Mouse (Mus musculus): ENCODE measurements around the gene Atf2. TPM values are rescaled to one million over a fixed set of nuclear protein-coding genes. Genes with fewer than 3 reads are reported as not detected.
"Not testable (repeated sequence)": the region's sequence is repeated elsewhere in the genome, so short reads cannot be mapped to it uniquely, and the experiment has no call there.

Atf2 gene
- polyA plus RNA-seq, 1 experiment from 2014 or later, result 74.7 TPM

DNA sequence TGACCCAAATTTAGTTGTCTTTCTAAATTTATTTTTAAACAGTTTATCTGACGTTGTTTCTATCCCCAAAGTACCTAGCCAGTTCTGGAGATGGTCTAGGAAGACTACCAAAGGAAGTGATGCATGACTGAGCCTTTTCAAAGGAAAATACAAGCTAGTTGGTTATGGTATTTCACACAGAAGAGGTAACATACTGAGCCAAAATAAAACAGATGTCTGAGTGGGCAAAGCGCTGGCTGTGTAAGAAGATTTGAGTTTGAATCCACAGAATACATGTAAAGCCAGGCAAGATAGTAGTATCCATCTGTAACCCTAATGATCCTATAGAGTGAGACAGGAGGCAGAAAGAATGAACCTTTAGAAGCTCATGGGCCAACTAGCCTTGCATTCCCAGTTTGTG is 14.5 kb downstream of the Atf2 start:
- Histone ChIP-seq H3K9me3 (no peaks in the 10 kb centered on the region), H3K27me3 (no peaks in the 10 kb centered on the region), H3K9ac (no peak overlapping the region), H3K4me3 (no peak overlapping the region), H3K36me3 (peaks cover 19% of the 10 kb centered on the region), H3K4me1 (no peaks in the 10 kb centered on the region), H3K4me2 (no peak overlapping the region), H3K27ac (no peak overlapping the region)
- ATAC-seq (ENCODE audit: insufficient number of reproducible peaks, insufficient read depth, low FRiP score, low TSS enrichment, low read depth), result no peak
- WGBS, result 88% methylated on average over 2 of the region's 2 CpGs

DNA sequence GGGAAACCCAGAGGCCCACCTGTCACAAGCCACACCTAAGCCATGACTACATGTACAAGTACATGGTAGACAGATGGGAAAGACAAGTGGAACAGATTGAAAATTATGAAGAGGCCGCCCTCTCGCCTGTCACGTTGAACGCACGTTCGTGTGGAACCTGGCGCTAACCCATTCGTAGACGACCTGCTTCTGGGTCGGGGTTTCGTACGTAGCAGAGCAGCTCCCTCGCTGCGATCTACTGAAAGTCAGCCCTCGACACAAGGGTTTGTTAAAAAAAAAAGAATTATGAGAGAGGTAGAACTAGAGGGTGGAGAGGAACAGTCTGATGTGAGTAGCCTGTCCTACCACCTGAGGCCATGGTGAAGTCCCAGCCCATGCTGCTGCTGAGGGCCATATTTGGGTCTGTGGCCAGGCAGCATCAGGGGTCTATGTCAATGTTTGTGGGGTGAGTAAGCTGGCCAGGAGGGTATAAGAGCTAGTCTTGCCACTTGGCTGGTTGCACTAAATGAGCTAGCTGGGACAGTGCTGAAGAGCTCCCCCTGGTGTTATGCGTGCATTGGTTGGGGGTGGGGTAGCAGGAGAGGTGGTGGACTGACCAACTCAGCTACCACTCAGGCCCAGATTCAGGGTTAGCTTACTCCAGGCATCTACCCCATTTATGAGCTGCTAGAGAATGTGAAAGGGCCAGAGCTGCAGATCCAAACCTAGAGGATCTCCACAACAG is 24.5 kb downstream of the Atf2 start:
- no peak overlapping the region for H3K27ac ChIP-seq
- H3K4me1 ChIP-seq, result no peaks in the 10 kb centered on the region
- no peak for ATAC-seq (ENCODE audit: insufficient number of reproducible peaks, insufficient read depth, low FRiP score, low TSS enrichment, low read depth)
- H3K9ac ChIP-seq, result no peak overlapping the region
- H3K9me3 ChIP-seq, result no peaks in the 10 kb centered on the region
- no peaks in the 10 kb centered on the region for H3K27me3 ChIP-seq
- H3K36me3 ChIP-seq, result peaks cover 21% of the 10 kb centered on the region
- WGBS, result 80% methylated on average over 16 of the region's 16 CpGs
- H3K4me2 ChIP-seq, result no peak overlapping the region
- no peak overlapping the region for H3K4me3 ChIP-seq

DNA sequence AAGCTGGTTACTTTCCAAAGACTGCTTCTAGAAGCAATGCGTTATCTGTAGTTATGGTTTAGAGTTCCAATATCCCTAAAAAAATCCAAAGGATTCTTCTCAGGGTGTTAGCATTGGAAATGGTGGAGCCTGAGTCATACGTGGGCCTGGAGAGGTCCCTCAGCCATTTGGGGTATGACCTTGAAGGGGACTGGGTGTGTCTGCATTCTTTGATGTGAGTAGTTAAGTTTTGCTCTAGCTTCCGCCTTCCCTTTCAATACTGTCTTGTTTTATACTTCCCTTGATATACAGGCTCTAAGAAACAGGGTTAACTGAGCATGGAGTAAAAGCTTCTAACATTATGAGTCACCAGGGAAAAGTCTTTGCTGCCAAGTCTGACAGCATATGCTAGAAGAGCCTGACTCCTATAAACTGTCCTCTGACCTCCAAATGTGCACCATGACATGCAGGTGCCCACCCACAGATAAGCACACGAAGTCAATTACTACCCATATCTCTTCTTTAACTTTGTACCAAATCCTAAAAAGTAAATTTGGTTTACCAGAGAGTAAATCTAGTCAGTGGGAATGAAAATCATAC is 32.3 kb downstream of the Atf2 start:
- Histone ChIP-seq H3K4me3 (no peak overlapping the region), H3K27ac (no peak overlapping the region; the same call in 1 of the 2 replicates), H3K36me3 (no peaks in the 10 kb centered on the region), H3K27me3 (no peaks in the 10 kb centered on the region), H3K4me1 (no peaks in the 10 kb centered on the region), H3K4me2 (no peak overlapping the region), H3K9ac (no peak overlapping the region), H3K9me3 (no peaks in the 10 kb centered on the region)
- ATAC-seq (ENCODE audit: insufficient number of reproducible peaks, insufficient read depth, low FRiP score, low TSS enrichment, low read depth), result no peak
- WGBS, result 84% methylated on average over 4 of the region's 4 CpGs

DNA sequence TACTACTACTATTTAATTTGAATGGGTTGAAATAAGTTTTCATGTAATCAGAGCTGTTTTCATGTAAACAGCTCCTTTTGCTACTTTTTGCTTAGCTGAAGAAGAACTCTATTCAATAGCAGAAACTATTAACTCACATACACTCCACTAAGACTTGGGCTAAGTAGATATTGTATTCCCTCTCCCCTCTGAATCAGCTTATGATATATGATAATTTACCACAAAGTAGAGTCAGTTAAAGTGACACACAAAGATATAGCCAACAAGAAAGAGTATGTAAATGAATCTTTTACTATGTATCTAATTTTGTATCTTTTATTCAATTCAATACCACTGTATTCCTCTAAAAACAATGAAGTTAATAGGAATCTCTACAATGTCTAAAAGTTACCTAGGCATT is 35.1 kb downstream of the Atf2 start:
- no peak overlapping the region for H3K4me2 ChIP-seq
- no peaks in the 10 kb centered on the region for H3K27me3 ChIP-seq
- ATAC-seq (ENCODE audit: insufficient number of reproducible peaks, insufficient read depth, low FRiP score, low TSS enrichment, low read depth), result no peak
- no peak overlapping the region for H3K27ac ChIP-seq
- H3K4me3 ChIP-seq, result no peak overlapping the region
- no peak overlapping the region for H3K9ac ChIP-seq
- no peaks in the 10 kb centered on the region for H3K36me3 ChIP-seq
- no peaks in the 10 kb centered on the region for H3K9me3 ChIP-seq
- H3K4me1 ChIP-seq, result no peaks in the 10 kb centered on the region

DNA sequence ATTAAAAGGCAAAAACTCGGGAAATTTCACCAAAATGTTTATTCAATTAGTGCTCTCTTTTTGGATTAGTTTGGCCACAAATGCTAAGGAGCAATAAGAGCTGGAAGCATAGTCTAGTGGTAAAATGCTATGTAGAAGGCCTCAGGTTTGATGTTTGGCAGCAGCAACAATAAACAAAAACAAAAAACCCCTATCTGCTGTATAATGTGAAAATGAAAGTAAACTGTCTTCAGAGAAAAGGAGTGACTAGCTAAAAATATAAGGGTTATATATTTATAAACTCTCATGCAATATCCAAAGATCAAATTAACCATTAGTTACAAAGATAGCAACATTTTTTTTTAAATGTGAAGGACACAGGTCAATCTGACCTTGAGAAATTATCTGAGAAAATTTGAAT is 36.2 kb downstream of the Atf2 start:
- Histone ChIP-seq H3K36me3 (no peaks in the 10 kb centered on the region), H3K4me2 (no peak overlapping the region), H3K4me1 (no peaks in the 10 kb centered on the region), H3K4me3 (no peak overlapping the region), H3K27ac (no peak overlapping the region), H3K27me3 (no peaks in the 10 kb centered on the region), H3K9ac (no peak overlapping the region), H3K9me3 (no peaks in the 10 kb centered on the region)
- WGBS, result 74% methylated on average over 1 of the region's 1 CpGs
- ATAC-seq (ENCODE audit: insufficient number of reproducible peaks, insufficient read depth, low FRiP score, low TSS enrichment, low read depth), result no peak

DNA sequence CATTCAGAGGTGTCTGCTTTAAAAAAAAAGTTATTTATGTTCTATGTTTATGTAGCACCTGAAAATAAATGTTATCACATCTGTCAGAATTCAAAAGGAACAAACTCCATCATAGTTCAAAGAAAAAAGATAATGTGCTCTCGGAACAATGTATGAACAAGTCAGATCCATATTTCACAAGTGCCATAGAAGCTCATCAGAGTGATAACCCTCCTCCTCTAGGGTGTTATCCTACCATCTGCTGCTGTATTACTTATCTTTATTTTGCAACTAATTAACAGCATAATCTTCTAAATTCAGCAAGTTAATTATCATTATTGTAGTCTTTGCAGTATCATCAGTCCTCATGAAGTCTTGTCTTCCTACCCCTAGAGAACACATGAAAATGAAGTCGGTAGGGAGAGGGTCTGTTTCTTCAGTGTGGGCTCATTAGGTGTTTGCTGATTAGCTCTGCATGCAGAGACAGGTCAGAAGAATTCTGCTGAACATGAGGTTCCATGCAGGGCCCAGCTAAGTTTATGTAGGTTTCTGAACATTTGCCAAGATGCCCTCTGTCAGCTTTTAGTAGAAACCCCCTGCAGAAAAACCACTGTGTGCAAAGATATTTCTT is 57.9 kb downstream of the Atf2 start:
- Histone ChIP-seq H3K36me3 (peaks cover 16% of the 10 kb centered on the region), H3K9ac (no peak overlapping the region), H3K27me3 (no peaks in the 10 kb centered on the region), H3K4me2 (no peak overlapping the region), H3K27ac (no peak overlapping the region), H3K4me3 (no peak overlapping the region), H3K9me3 (no peaks in the 10 kb centered on the region), H3K4me1 (no peaks in the 10 kb centered on the region)
- no peak for ATAC-seq (ENCODE audit: insufficient number of reproducible peaks, insufficient read depth, low FRiP score, low TSS enrichment, low read depth)
- 70% methylated on average over 2 of the region's 2 CpGs for WGBS

DNA sequence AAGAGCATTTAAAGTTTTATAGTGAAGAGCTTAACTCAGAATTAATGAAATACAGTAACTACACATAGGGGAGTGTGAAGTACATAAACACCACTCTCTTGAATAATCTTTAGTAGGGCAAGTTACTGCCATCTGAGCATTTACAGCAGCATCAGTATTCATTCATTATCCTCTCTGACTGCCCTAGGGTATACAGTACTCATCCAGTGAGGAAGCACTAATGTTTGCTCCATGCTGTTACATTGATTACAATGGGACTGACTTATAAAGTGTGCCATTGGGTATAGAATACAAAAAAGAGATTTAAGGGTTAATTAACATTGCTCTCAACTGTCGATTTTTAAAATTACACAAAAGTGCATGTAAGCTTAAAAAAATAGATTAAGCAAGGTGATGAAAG is 59.2 kb downstream of the Atf2 start:
- Histone ChIP-seq H3K9me3 (no peaks in the 10 kb centered on the region), H3K36me3 (peaks cover 18% of the 10 kb centered on the region), H3K9ac (no peak overlapping the region), H3K27me3 (no peaks in the 10 kb centered on the region), H3K27ac (no peak overlapping the region), H3K4me1 (no peaks in the 10 kb centered on the region), H3K4me3 (no peak overlapping the region), H3K4me2 (no peak overlapping the region)
- ATAC-seq (ENCODE audit: insufficient number of reproducible peaks, insufficient read depth, low FRiP score, low TSS enrichment, low read depth), result no peak
- 60% methylated on average over 1 of the region's 1 CpGs for WGBS

DNA sequence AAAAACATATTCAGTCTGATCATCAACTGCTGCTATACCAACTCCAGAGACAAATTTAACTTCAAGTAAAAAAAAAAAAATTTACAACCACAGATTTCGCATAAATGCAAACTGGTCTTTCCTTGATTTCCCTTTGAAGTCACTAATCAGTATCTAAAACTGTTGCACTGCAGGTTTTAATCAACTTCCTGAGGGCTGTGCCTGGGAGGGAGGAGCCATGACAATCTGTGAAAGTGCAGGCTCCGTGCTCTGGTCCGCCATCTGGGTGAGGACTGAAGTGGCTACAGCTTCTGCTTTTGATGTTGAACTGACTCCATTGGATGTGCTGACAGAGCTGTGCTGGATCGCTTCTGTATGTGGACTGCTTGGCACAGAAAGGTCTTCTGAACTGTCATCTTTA is 73.7 kb downstream of the Atf2 start:
- H3K36me3 ChIP-seq, result peaks cover 36% of the 10 kb centered on the region
- no peak for ATAC-seq (ENCODE audit: insufficient number of reproducible peaks, insufficient read depth, low FRiP score, low TSS enrichment, low read depth)
- H3K4me3 ChIP-seq, result no peak overlapping the region
- H3K27me3 ChIP-seq, result no peaks in the 10 kb centered on the region
- H3K9ac ChIP-seq, result no peak overlapping the region
- no peak overlapping the region for H3K27ac ChIP-seq
- 61% methylated on average over 4 of the region's 4 CpGs for WGBS
- no peaks in the 10 kb centered on the region for H3K4me1 ChIP-seq
- H3K4me2 ChIP-seq, result no peak overlapping the region
- no peaks in the 10 kb centered on the region for H3K9me3 ChIP-seq

GRCm38 (mm10) chr2:73807609-73808008 is 84.8 kb downstream of the Atf2 start:
- WGBS, result 84% methylated on average over 8 of the region's 8 CpGs
- no peaks in the 10 kb centered on the region for H3K27me3 ChIP-seq

GRCm38 (mm10) chr2:73800127-73800526 is 92.3 kb downstream of the Atf2 start:
- not testable (repeated sequence) for H3K9ac ChIP-seq; H3K36me3 ChIP-seq; H3K4me2 ChIP-seq; ATAC-seq (ENCODE audit: insufficient number of reproducible peaks, insufficient read depth, low FRiP score, low TSS enrichment, low read depth); H3K4me3 ChIP-seq; H3K9me3 ChIP-seq; H3K27ac ChIP-seq; H3K27me3 ChIP-seq; H3K4me1 ChIP-seq
- WGBS, result 93% methylated on average over 9 of the region's 9 CpGs

More at GRCm38 (mm10) chr2:73807609-73808008, 84.8 kb downstream of the Atf2 start:
- H3K36me3 ChIP-seq, result no peaks in the 10 kb centered on the region
- H3K4me2 ChIP-seq, result no peak overlapping the region
- no peak overlapping the region for H3K4me3 ChIP-seq
- ATAC-seq (ENCODE audit: insufficient number of reproducible peaks, insufficient read depth, low FRiP score, low TSS enrichment, low read depth), result no peak
- H3K27ac ChIP-seq, result no peak overlapping the region
- no peaks in the 10 kb centered on the region for H3K9me3 ChIP-seq
- H3K9ac ChIP-seq, result no peak overlapping the region
- no peaks in the 10 kb centered on the region for H3K4me1 ChIP-seq

- H3K27me3 ChIP-seq, result no peaks in the 10 kb centered on the region
- no peak overlapping the region for H3K9ac ChIP-seq
- no peak overlapping the region for H3K4me3 ChIP-seq
- H3K36me3 ChIP-seq, result no peaks in the 10 kb centered on the region
- no peak overlapping the region for H3K27ac ChIP-seq
- no peak overlapping the region for H3K4me2 ChIP-seq
- no peak for ATAC-seq (ENCODE audit: insufficient number of reproducible peaks, insufficient read depth, low FRiP score, low TSS enrichment, low read depth)
- WGBS, result 72% methylated on average over 5 of the region's 5 CpGs
- no peaks in the 10 kb centered on the region for H3K4me1 ChIP-seq
- no peaks in the 10 kb centered on the region for H3K9me3 ChIP-seq
Observed at GRCm38 (mm10) chr2:73798786-73799185, 93.7 kb downstream of the Atf2 start.

GRCm38 (mm10) chr2:73798136-73798535 is 94.3 kb downstream of the Atf2 start:
- H3K36me3 ChIP-seq, result no peaks in the 10 kb centered on the region
- H3K27me3 ChIP-seq, result no peaks in the 10 kb centered on the region
- 61% methylated on average over 4 of the region's 4 CpGs for WGBS
- H3K27ac ChIP-seq, result no peak overlapping the region
- H3K9ac ChIP-seq, result no peak overlapping the region
- ATAC-seq (ENCODE audit: insufficient number of reproducible peaks, insufficient read depth, low FRiP score, low TSS enrichment, low read depth), result no peak
- no peak overlapping the region for H3K4me3 ChIP-seq
- no peaks in the 10 kb centered on the region for H3K4me1 ChIP-seq
- H3K9me3 ChIP-seq, result no peaks in the 10 kb centered on the region
- no peak overlapping the region for H3K4me2 ChIP-seq
